In genomic region chr11:101483804-101484203, GRCm38 (mm10) we compare ENCODE assay signal across 15 mouse cellular contexts. TPM values are rescaled to one million over a fixed set of nuclear protein-coding genes. Genes with fewer than 3 reads are reported as not detected.
DNase-seq lines count a peak whose midpoint lies in the region; ATAC-seq and TF ChIP-seq lines count a peak whose summit lies in the region.
"Had no signal": no experiment of that assay in that cellular context is flagged by ENCODE, and none has a peak within 500 bp of the region (broad histone marks: within the 10 kb centered on the region; RNA-seq: fewer than 3 reads in every experiment).

No protein-coding gene starts in this region.

- no peaks in the 10 kb centered on the region for H3K36me3 ChIP-seq in lung, postnatal 0 days (ENCODE audit: insufficient read depth, low read length)
- no peaks in the 10 kb centered on the region for H3K36me3 ChIP-seq in forebrain, embryonic 16.5 days (ENCODE audit: control insufficient read depth, insufficient read depth)
- no peaks in the 10 kb centered on the region for H3K36me3 ChIP-seq in midbrain, embryonic 15.5 days (replicated peaks)

- no peak for TF ChIP-seq EP300 in lung, postnatal 0 days (IDR thresholded peaks at IDR 0.05)

- no peaks in the 10 kb centered on the region for H3K9me3 ChIP-seq in lung, postnatal 0 days (ENCODE audit: low read length)
- H3K9me3 ChIP-seq in forebrain, embryonic 16.5 days (ENCODE audit: control insufficient read depth, low read length): no peaks in the 10 kb centered on the region
- no peaks in the 10 kb centered on the region for H3K9me3 ChIP-seq in midbrain, embryonic 15.5 days

- H3K4me3 ChIP-seq in lung, postnatal 0 days (ENCODE audit: low read depth, low read length): no peak overlapping the region
- no peak overlapping the region for H3K4me3 ChIP-seq in forebrain, embryonic 16.5 days (replicated peaks; ENCODE audit: low read length)
- H3K4me3 ChIP-seq in midbrain, embryonic 15.5 days: no peak overlapping the region

- ATAC-seq in lung, postnatal 0 days: no peak
- ATAC-seq in forebrain, embryonic 16.5 days: no peak
- ATAC-seq in midbrain, embryonic 15.5 days (replicated peaks): no peak
- ATAC-seq: inflammation-experienced regulatory T-cells, adult 6 months had no signal

- H3K27ac ChIP-seq in lung, postnatal 0 days (ENCODE audit: low read length): no peak overlapping the region
- H3K27ac ChIP-seq in forebrain, embryonic 16.5 days (ENCODE audit: low read length): peak overlapping the region; percentile 4
- peak overlapping the region; percentile 61 for H3K27ac ChIP-seq in midbrain, embryonic 15.5 days

- TF ChIP-seq CTCF in lung, postnatal 0 days (IDR thresholded peaks at IDR 0.05): no peak
- no peak for TF ChIP-seq CTCF in brain, embryonic 14.5 days (IDR thresholded peaks at IDR 0.05; ENCODE audit: borderline replicate concordance, extremely low read depth, insufficient read depth, insufficient read length)

- no peak overlapping the region for H3K9ac ChIP-seq in lung, postnatal 0 days (replicated peaks; ENCODE audit: low read depth)
- no peak overlapping the region for H3K9ac ChIP-seq in forebrain, embryonic 16.5 days (replicated peaks; ENCODE audit: low read depth, low read length)
- H3K9ac ChIP-seq in midbrain, embryonic 15.5 days: no peak overlapping the region

- H3K4me2 ChIP-seq in lung, postnatal 0 days (replicated peaks; ENCODE audit: low read depth, low read length): no peak overlapping the region
- H3K4me2 ChIP-seq in forebrain, embryonic 16.5 days (ENCODE audit: low read length): no peak overlapping the region
- no peak overlapping the region for H3K4me2 ChIP-seq in midbrain, embryonic 15.5 days
- H3K4me2 ChIP-seq: heart, embryonic 11.5 days had no signal

- no peaks in the 10 kb centered on the region for H3K27me3 ChIP-seq in lung, postnatal 0 days (replicated peaks; ENCODE audit: insufficient read depth, low read length)
- H3K27me3 ChIP-seq in forebrain, embryonic 16.5 days (replicated peaks; ENCODE audit: control insufficient read depth, insufficient read depth, low read length): no peaks in the 10 kb centered on the region
- H3K27me3 ChIP-seq in midbrain, embryonic 15.5 days (replicated peaks): no peaks in the 10 kb centered on the region

- WGBS in lung, postnatal 0 days: 28% methylated on average over 3 of the region's 3 CpGs
- WGBS in forebrain, embryonic 16.5 days: 21% methylated on average over 3 of the region's 3 CpGs
- 17% methylated on average over 3 of the region's 3 CpGs for WGBS in midbrain, embryonic 15.5 days

- no peak for TF ChIP-seq POLR2A in brain, embryonic 14.5 days (IDR thresholded peaks at IDR 0.05; ENCODE audit: borderline replicate concordance, extremely low read depth, insufficient read depth, insufficient read length, poor library complexity, severe bottlenecking)

- peak; percentile 26 for DNase-seq in lung, postnatal 0 days (ENCODE audit: low spot score)
- DNase-seq in lung, postnatal 14 days: no peak
- DNase-seq in brain, embryonic 14.5 days (ENCODE audit: low read depth): peak; percentile 71
- no peak for DNase-seq in adrenal gland, postnatal 4 days (ENCODE audit: low spot score in 2 of 2)
- no peak for DNase-seq in kidney, postnatal 4 days
- no peak for DNase-seq in thymus, postnatal 25 days
- DNase-seq: adrenal gland, adult 2 months; cerebellum, adult 9-11 months; kidney, postnatal 14 days; retina, postnatal 1 day; spleen, adult 18-20 months had no signal

- no peaks in the 10 kb centered on the region for H3K4me1 ChIP-seq in lung, postnatal 0 days (ENCODE audit: insufficient read depth, low read depth, low read length)
- peaks cover 12% of the 10 kb centered on the region for H3K4me1 ChIP-seq in forebrain, embryonic 16.5 days (replicated peaks; ENCODE audit: control insufficient read depth, insufficient read depth, low read length)
- peaks cover 19% of the 10 kb centered on the region for H3K4me1 ChIP-seq in midbrain, embryonic 15.5 days

RNA-seq across cellular contexts. Expression of gene Vat1, which starts 17.8 kb away (rescaled TPM):
- 76.4 and 88.1 TPM in 2 replicates for polyA plus RNA-seq in lung, postnatal 0 days (2015; fragmentation: Nextera tagmentation; extraction: Ambion mirVana)
- polyA plus RNA-seq in brain, embryonic 14.5 days (2012; rRNA removed): 169 and 204 TPM in 2 replicates
- 65.5 and 79.5 TPM in 2 replicates for polyA plus RNA-seq in forebrain, embryonic 16.5 days (2015; fragmentation: Nextera tagmentation; extraction: Ambion mirVana)
- polyA plus RNA-seq in midbrain, embryonic 15.5 days (2015; fragmentation: Nextera tagmentation; extraction: Ambion mirVana): 128 and 133 TPM in 2 replicates
- 100 to 1,000 TPM; 103 to 105 TPM for total RNA-seq in adrenal gland, postnatal 4 days (2021)

RNA-seq across cellular contexts. Expression of gene Rnd2, which starts 19.0 kb away (rescaled TPM):
- 7.5 and 9.4 TPM in 2 replicates for polyA plus RNA-seq in lung, postnatal 0 days (2015; fragmentation: Nextera tagmentation; extraction: Ambion mirVana)
- polyA plus RNA-seq in brain, embryonic 14.5 days (2012; rRNA removed): 139 and 205 TPM in 2 replicates
- polyA plus RNA-seq in forebrain, embryonic 16.5 days (2015; fragmentation: Nextera tagmentation; extraction: Ambion mirVana): 91.6 and 95.8 TPM in 2 replicates
- polyA plus RNA-seq in midbrain, embryonic 15.5 days (2015; fragmentation: Nextera tagmentation; extraction: Ambion mirVana): 68.3 and 77.4 TPM in 2 replicates
- 10 to 100 TPM; 16.4 to 20.0 TPM for total RNA-seq in adrenal gland, postnatal 4 days (2021)
- polyA plus RNA-seq: inflammation-experienced regulatory T-cells, adult 6 months had no signal

RNA-seq across cellular contexts. Expression of gene Ifi35, which starts 35.6 kb away (rescaled TPM):
- polyA plus RNA-seq in lung, postnatal 0 days (2015; fragmentation: Nextera tagmentation; extraction: Ambion mirVana): 48.1 and 50.6 TPM in 2 replicates
- 2.6 and 3.2 TPM in 2 replicates for polyA plus RNA-seq in brain, embryonic 14.5 days (2012; rRNA removed)
- polyA plus RNA-seq in forebrain, embryonic 16.5 days (2015; fragmentation: Nextera tagmentation; extraction: Ambion mirVana): 2.2 and 2.5 TPM in 2 replicates
- polyA plus RNA-seq in midbrain, embryonic 15.5 days (2015; fragmentation: Nextera tagmentation; extraction: Ambion mirVana): 3.9 and 4.0 TPM in 2 replicates
- total RNA-seq in adrenal gland, postnatal 4 days (2021): 10 to 100 TPM; 30.0 to 30.3 TPM

RNA-seq across cellular contexts. Expression of gene Rpl27, which starts 41.7 kb away (rescaled TPM):
- polyA plus RNA-seq in lung, postnatal 0 days (2015; fragmentation: Nextera tagmentation; extraction: Ambion mirVana): 221 and 251 TPM in 2 replicates
- polyA plus RNA-seq in brain, embryonic 14.5 days (2012; rRNA removed): 836 and 1,059 TPM in 2 replicates
- 219 and 239 TPM in 2 replicates for polyA plus RNA-seq in forebrain, embryonic 16.5 days (2015; fragmentation: Nextera tagmentation; extraction: Ambion mirVana)
- 197 and 212 TPM in 2 replicates for polyA plus RNA-seq in midbrain, embryonic 15.5 days (2015; fragmentation: Nextera tagmentation; extraction: Ambion mirVana)
- total RNA-seq in adrenal gland, postnatal 4 days (2021): 100 to 1,000 TPM in 1 of 2 experiments, 10 to 100 TPM in 1; 90.3 to 116 TPM

RNA-seq across cellular contexts. Expression of gene Ptges3l, which starts 58.7 kb away (rescaled TPM):
- 6.5 and 7.3 TPM in 2 replicates for polyA plus RNA-seq in lung, postnatal 0 days (2015; fragmentation: Nextera tagmentation; extraction: Ambion mirVana)
- 1.9 and 2.6 TPM in 2 replicates for polyA plus RNA-seq in brain, embryonic 14.5 days (2012; rRNA removed)
- 2.0 TPM in 2 replicates for polyA plus RNA-seq in forebrain, embryonic 16.5 days (2015; fragmentation: Nextera tagmentation; extraction: Ambion mirVana)
- 1.7 and 2.0 TPM in 2 replicates for polyA plus RNA-seq in midbrain, embryonic 15.5 days (2015; fragmentation: Nextera tagmentation; extraction: Ambion mirVana)
- 1 to 10 TPM; 6.4 to 6.7 TPM for total RNA-seq in adrenal gland, postnatal 4 days (2021)

Comparison
In these comparisons a context has a peak if more than half of its experiments do, and no peak if none do; other contexts are left out.
1. DNase-seq: peak in lung, postnatal 0 days (single experiment) and brain, embryonic 14.5 days (single experiment); none in lung, postnatal 14 days (single experiment), adrenal gland, postnatal 4 days (0 of 2), kidney, postnatal 4 days (0 of 2) and thymus, postnatal 25 days (single experiment).